Mouse (Mus musculus): Measurements from ENCODE around the gene Ptprg. TPM values are rescaled to one million over a fixed set of nuclear protein-coding genes. Genes with fewer than 3 reads are reported as not detected.

Ptprg gene
- total and polyA plus RNA-seq, 2 experiments from 2014 or later = 28.5 to 88.7 TPM

- Histone ChIP-seq H3K4me1 (ENCODE audit: insufficient read depth) (no peaks in the 10 kb centered on the region), H3K4me2 (ENCODE audit: low read depth) (no peak overlapping the region), H3K4me3 (ENCODE audit: low read depth, low read length) (no peak overlapping the region), H3K9ac (no peak overlapping the region), H3K36me3 (ENCODE audit: insufficient read depth) (no peaks in the 10 kb centered on the region), H3K9me3 (ENCODE audit: low read length) (no peaks in the 10 kb centered on the region), H3K27ac (ENCODE audit: low read depth, low read length) (no peak overlapping the region), H3K27me3 (ENCODE audit: insufficient read depth, low read length) (no peaks in the 10 kb centered on the region)
- ATAC-seq = no peak
- no peak for TF ChIP-seq CTCF (IDR thresholded peaks at IDR 0.05; ENCODE audit: low read depth)
- WGBS = 58% methylated on average over 5 of the region's 5 CpGs
- DNase-seq = no peak
Measured at GRCm38 (mm10) chr14:11865332-11865731, 312.0 kb downstream of the Ptprg start.

- no peak for DNase-seq
- H3K4me2 ChIP-seq (ENCODE audit: low read depth) = no peak overlapping the region
- TF ChIP-seq CTCF (IDR thresholded peaks at IDR 0.05; ENCODE audit: low read depth) = no peak
- WGBS = 90% methylated on average over 6 of the region's 6 CpGs
- H3K36me3 ChIP-seq (ENCODE audit: insufficient read depth) = no peaks in the 10 kb centered on the region
- H3K4me1 ChIP-seq (ENCODE audit: insufficient read depth) = no peaks in the 10 kb centered on the region
- no peak overlapping the region for H3K27ac ChIP-seq (ENCODE audit: low read depth, low read length)
- H3K27me3 ChIP-seq (ENCODE audit: insufficient read depth, low read length) = no peaks in the 10 kb centered on the region
- H3K9me3 ChIP-seq (ENCODE audit: low read length) = no peaks in the 10 kb centered on the region
- no peak for ATAC-seq
- H3K4me3 ChIP-seq (ENCODE audit: low read depth, low read length) = no peak overlapping the region
- H3K9ac ChIP-seq = no peak overlapping the region
Measured at GRCm38 (mm10) chr14:11865872-11866271, 312.5 kb downstream of the Ptprg start.

- no peaks in the 10 kb centered on the region for H3K4me1 ChIP-seq (ENCODE audit: insufficient read depth)
- no peaks in the 10 kb centered on the region for H3K9me3 ChIP-seq (ENCODE audit: low read length)
- H3K4me2 ChIP-seq (ENCODE audit: low read depth) = no peak overlapping the region
- H3K36me3 ChIP-seq (ENCODE audit: insufficient read depth) = no peaks in the 10 kb centered on the region
- H3K27ac ChIP-seq (ENCODE audit: low read depth, low read length) = no peak overlapping the region
- WGBS = 90% methylated on average over 7 of the region's 7 CpGs
- no peak for TF ChIP-seq CTCF (IDR thresholded peaks at IDR 0.05; ENCODE audit: low read depth)
- H3K9ac ChIP-seq = no peak overlapping the region
- no peak overlapping the region for H3K4me3 ChIP-seq (ENCODE audit: low read depth, low read length)
- H3K27me3 ChIP-seq (ENCODE audit: insufficient read depth, low read length) = no peaks in the 10 kb centered on the region
- ATAC-seq (no peak), DNase-seq (no peak)
Measured at GRCm38 (mm10) chr14:11866416-11866815, 313.1 kb downstream of the Ptprg start.

- H3K27me3 ChIP-seq (ENCODE audit: insufficient read depth, low read length) = no peaks in the 10 kb centered on the region
- no peak overlapping the region for H3K4me2 ChIP-seq (ENCODE audit: low read depth)
- 87% methylated on average over 6 of the region's 6 CpGs for WGBS
- no peak overlapping the region for H3K27ac ChIP-seq (ENCODE audit: low read depth, low read length)
- H3K4me1 ChIP-seq (ENCODE audit: insufficient read depth) = no peaks in the 10 kb centered on the region
- no peak for ATAC-seq
- no peaks in the 10 kb centered on the region for H3K36me3 ChIP-seq (ENCODE audit: insufficient read depth)
- no peak overlapping the region for H3K9ac ChIP-seq
- TF ChIP-seq CTCF (IDR thresholded peaks at IDR 0.05; ENCODE audit: low read depth) = no peak
- H3K9me3 ChIP-seq (ENCODE audit: low read length) = no peaks in the 10 kb centered on the region
- H3K4me3 ChIP-seq (ENCODE audit: low read depth, low read length) = no peak overlapping the region
- DNase-seq = no peak
Measured at GRCm38 (mm10) chr14:11868636-11869035, 315.3 kb downstream of the Ptprg start.

GRCm38 (mm10) chr14:11871752-11872344, 318.5 kb downstream of the Ptprg start:
- Histone ChIP-seq H3K9me3 (ENCODE audit: low read length) (no peaks in the 10 kb centered on the region), H3K4me3 (ENCODE audit: low read depth, low read length) (no peak overlapping the region), H3K27ac (ENCODE audit: low read depth, low read length) (no peak overlapping the region), H3K4me2 (ENCODE audit: low read depth) (no peak overlapping the region), H3K27me3 (ENCODE audit: insufficient read depth, low read length) (no peaks in the 10 kb centered on the region), H3K9ac (no peak overlapping the region), H3K4me1 (ENCODE audit: insufficient read depth) (peaks cover 13% of the 10 kb centered on the region), H3K36me3 (ENCODE audit: insufficient read depth) (no peaks in the 10 kb centered on the region)
- no peak for TF ChIP-seq CTCF (IDR thresholded peaks at IDR 0.05; ENCODE audit: low read depth)
- no peak for DNase-seq
- ATAC-seq = no peak
- 58% methylated on average over 8 of the region's 8 CpGs for WGBS

- TF ChIP-seq CTCF (IDR thresholded peaks at IDR 0.05; ENCODE audit: low read depth) = no peak
Measured at GRCm38 (mm10) chr14:11874266-11874665, 320.9 kb downstream of the Ptprg start.

GRCm38 (mm10) chr14:11874960-11875889, 321.9 kb downstream of the Ptprg start:
- H3K4me1 ChIP-seq (ENCODE audit: insufficient read depth) = peaks cover 13% of the 10 kb centered on the region
- H3K4me3 ChIP-seq (ENCODE audit: low read depth, low read length) = no peak overlapping the region
- H3K36me3 ChIP-seq (ENCODE audit: insufficient read depth) = no peaks in the 10 kb centered on the region
- ATAC-seq = peak; percentile 93
- 0 out of 2 replicates have a peak overlapping the region, but pooled peaks have one; percentile 21 for H3K27ac ChIP-seq (ENCODE audit: low read depth, low read length)
- no peaks in the 10 kb centered on the region for H3K9me3 ChIP-seq (ENCODE audit: low read length)
- peak; percentile 69 for DNase-seq
- no peak overlapping the region for H3K4me2 ChIP-seq (ENCODE audit: low read depth)
- WGBS = 32% methylated on average over 11 of the region's 11 CpGs
- H3K27me3 ChIP-seq (ENCODE audit: insufficient read depth, low read length) = no peaks in the 10 kb centered on the region
- no peak overlapping the region for H3K9ac ChIP-seq
- TF ChIP-seq CTCF (IDR thresholded peaks at IDR 0.05; ENCODE audit: low read depth) = no peak

More at GRCm38 (mm10) chr14:11874266-11874665, 320.9 kb downstream of the Ptprg start:
- Histone ChIP-seq H3K27ac (ENCODE audit: low read depth, low read length) (no peak overlapping the region), H3K9me3 (ENCODE audit: low read length) (no peaks in the 10 kb centered on the region), H3K4me1 (ENCODE audit: insufficient read depth) (peaks cover 13% of the 10 kb centered on the region), H3K36me3 (ENCODE audit: insufficient read depth) (no peaks in the 10 kb centered on the region), H3K27me3 (ENCODE audit: insufficient read depth, low read length) (no peaks in the 10 kb centered on the region), H3K4me3 (ENCODE audit: low read depth, low read length) (no peak overlapping the region), H3K4me2 (ENCODE audit: low read depth) (no peak overlapping the region), H3K9ac (no peak overlapping the region)
- WGBS = 88% methylated on average over 6 of the region's 6 CpGs
- no peak for DNase-seq
- ATAC-seq = no peak
